Mouse (Mus musculus) megakaryocyte, embryonic 14.5 days (primary cell): ENCODE results near the gene Rhbg.

Experiments
- FLI1 ChIP-seq: IDR thresholded peaks from 2 replicates; pipeline ENCODE4 v1.6.1; 2012; ENCODE audit warnings: low read length, inconsistent platforms, mixed read lengths
- GATA1 ChIP-seq: IDR thresholded peaks from 3 replicates; pipeline ENCODE4 v1.6.1; 2012; ENCODE audit warnings: mixed read lengths, low read length, inconsistent platforms, borderline replicate concordance

- TF ChIP-seq GATA1 (no peak), FLI1 (no peak)
These were observed 10.4 kb downstream of the Rhbg start for GRCm38 (mm10) chr3:88244071-88244470.
